Mouse (Mus musculus) erythroblast, embryonic 14.5 days (primary cell): ENCODE data around the gene Ces1d. TPM values are rescaled to one million over a fixed set of nuclear protein-coding genes. Genes with fewer than 3 reads are reported as not detected.
"Not testable (repeated sequence)": the region's sequence is repeated elsewhere in the genome, so short reads cannot be mapped to it uniquely, and the experiment has no call there.

Experiments used
- H3K27me3 ChIP-seq: 2 replicates; pipeline ENCODE4 v1.6.1; 2012; ENCODE audit warnings: inconsistent platforms; ENCODE audit not compliant: control insufficient read depth
- H3K36me3 ChIP-seq: 2 replicates; pipeline ENCODE4 v1.6.1; 2012; ENCODE audit warnings: mild to moderate bottlenecking, inconsistent platforms; ENCODE audit not compliant: control insufficient read depth
- H3K4me1 ChIP-seq: 2 replicates; pipeline ENCODE4 v1.6.1; 2012; ENCODE audit warnings: inconsistent platforms; ENCODE audit not compliant: control insufficient read depth
- H3K4me3 ChIP-seq: replicated peaks from 2 replicates; pipeline ENCODE3; 2012; ENCODE audit warnings: moderate library complexity, mild to moderate bottlenecking, inconsistent platforms
- H3K9me3 ChIP-seq: 2 replicates; pipeline ENCODE4 v1.6.1; 2012; ENCODE audit warnings: low read length, inconsistent platforms, mixed read lengths; ENCODE audit not compliant: control insufficient read depth
- GATA1 ChIP-seq: IDR thresholded peaks from 2 replicates; pipeline ENCODE4 v1.6.1; 2012; ENCODE audit warnings: low read length, inconsistent platforms, mixed read lengths
- TAL1 ChIP-seq: IDR thresholded peaks from 3 replicates; pipeline ENCODE4 v1.6.1; 2012; ENCODE audit warnings: low read length, inconsistent platforms, mixed read lengths
- polyA plus RNA-seq: library from polyadenylated mRNA; stranded (reverse); fragments of >175 nt; gene quantifications from 2 replicates; pipeline ENCODE4 v1.2.3, GENCODE M21; 2012

Ces1d gene
- polyA plus RNA-seq, 1 experiment = not detected

DNA sequence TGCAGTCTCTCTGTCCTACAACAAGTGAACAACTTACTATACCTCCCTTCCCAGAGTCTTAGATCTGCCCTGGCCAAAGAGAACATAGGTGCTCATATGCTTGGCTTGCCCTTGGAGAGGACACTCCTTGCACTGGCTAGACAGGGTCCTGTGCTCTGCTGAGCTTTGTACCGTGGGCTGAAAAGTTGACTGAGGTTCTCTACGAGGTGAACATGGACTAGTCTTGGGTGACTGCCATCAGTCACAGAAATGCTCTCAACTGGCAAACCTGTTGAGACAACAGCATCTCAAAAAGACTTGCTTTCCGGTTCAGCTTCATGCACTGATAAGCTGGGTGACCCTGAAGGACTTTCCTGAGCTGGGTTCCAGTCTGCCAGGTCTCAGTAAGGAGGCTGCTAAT, 24.3 kb upstream of the Ces1d start:
- peaks cover 3% of the 10 kb centered on the region; the same call in 1 of the 2 replicates for H3K9me3 ChIP-seq
- TF ChIP-seq TAL1 = no peak
- TF ChIP-seq GATA1 = no peak

DNA sequence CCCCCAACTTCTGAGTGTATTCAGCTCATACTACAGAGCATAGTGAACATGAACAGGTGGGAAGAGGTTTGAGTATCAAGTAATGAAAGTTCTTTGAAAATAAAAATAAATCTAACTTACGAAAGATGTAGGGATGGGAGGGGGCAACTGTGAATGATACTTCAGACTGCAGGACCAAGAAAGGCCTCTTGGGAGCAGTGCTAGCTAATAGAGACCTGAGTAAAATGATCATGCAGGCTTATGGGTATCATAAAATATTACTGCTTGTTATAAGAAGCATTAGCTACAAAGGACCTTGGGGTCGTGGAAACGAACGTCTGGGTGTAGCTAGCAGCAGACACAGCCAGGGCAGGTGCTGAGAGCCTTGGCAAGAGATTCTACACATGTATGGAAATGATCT, 20.2 kb upstream of the Ces1d start:
- no peaks in the 10 kb centered on the region for H3K27me3 ChIP-seq
- no peaks in the 10 kb centered on the region for H3K4me1 ChIP-seq
- no peak for TF ChIP-seq GATA1
- TF ChIP-seq TAL1 = no peak
- H3K4me3 ChIP-seq = no peak overlapping the region
- no peaks in the 10 kb centered on the region for H3K9me3 ChIP-seq
- H3K36me3 ChIP-seq = no peaks in the 10 kb centered on the region

More for the DNA sequence above, 24.3 kb upstream of the Ces1d start:
- Histone ChIP-seq H3K4me3 (no peak overlapping the region), H3K27me3 (no peaks in the 10 kb centered on the region), H3K4me1 (no peaks in the 10 kb centered on the region), H3K36me3 (no peaks in the 10 kb centered on the region)

- no peak for TF ChIP-seq GATA1
- TF ChIP-seq TAL1 = no peak
- Histone ChIP-seq H3K27me3 (no peaks in the 10 kb centered on the region), H3K9me3 (no peaks in the 10 kb centered on the region), H3K4me3 (no peak overlapping the region), H3K4me1 (no peaks in the 10 kb centered on the region), H3K36me3 (no peaks in the 10 kb centered on the region)
These were observed 19.7 kb upstream of the Ces1d start for GRCm38 (mm10) chr8:93217375-93217774.

DNA sequence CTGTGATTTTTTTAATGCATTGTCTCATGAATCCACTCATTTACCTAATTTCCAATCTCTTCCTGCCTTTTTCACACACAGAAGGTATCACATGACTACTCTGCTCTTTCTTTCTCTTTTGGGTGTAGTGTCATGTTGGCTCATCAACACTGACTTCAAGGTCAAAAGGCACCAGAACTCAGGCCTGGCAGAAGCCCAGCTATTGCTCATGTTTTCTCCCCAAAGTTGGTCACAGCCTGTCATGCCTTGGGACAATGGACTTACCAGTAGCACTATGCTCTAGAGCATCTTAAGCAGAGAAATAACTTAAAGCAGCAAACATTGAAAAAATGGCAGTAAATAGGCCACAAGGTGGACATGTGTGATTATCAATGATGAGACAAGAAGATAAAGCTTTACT, 13.5 kb upstream of the Ces1d start:
- Histone ChIP-seq H3K4me3 (no peak overlapping the region), H3K36me3 (no peaks in the 10 kb centered on the region), H3K4me1 (no peaks in the 10 kb centered on the region), H3K27me3 (no peaks in the 10 kb centered on the region), H3K9me3 (no peaks in the 10 kb centered on the region)
- TF ChIP-seq TAL1 = no peak
- TF ChIP-seq GATA1 = no peak

DNA sequence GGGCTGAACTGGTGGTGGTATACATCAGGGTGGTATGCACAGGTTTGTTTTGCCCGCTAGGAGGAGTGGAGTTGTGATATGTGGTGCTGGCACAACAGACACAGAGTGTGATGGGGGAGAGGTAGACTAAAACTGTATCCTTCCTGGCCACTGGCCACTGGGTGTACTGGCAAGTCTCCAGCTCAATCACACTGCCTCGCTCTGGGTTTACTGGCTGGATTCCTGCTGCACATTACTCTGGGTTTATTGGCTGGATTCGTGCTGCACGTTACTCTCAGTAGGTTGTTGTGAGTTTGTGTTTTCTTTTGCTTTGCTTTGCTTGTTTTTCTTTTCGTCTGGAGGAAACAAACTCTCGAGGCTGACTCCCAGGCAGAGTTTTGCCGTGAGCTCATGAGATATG, 1.5 kb upstream of the Ces1d start:
- not testable (repeated sequence) for H3K4me3 ChIP-seq, H3K9me3 ChIP-seq, H3K4me1 ChIP-seq, H3K36me3 ChIP-seq, H3K27me3 ChIP-seq

GRCm38 (mm10) chr8:93196436-93196835, 1.2 kb downstream of the Ces1d start:
- Histone ChIP-seq H3K4me1 (no peaks in the 10 kb centered on the region), H3K9me3 (no peaks in the 10 kb centered on the region), H3K36me3 (no peaks in the 10 kb centered on the region), H3K4me3 (no peak overlapping the region), H3K27me3 (no peaks in the 10 kb centered on the region)
- no peak for TF ChIP-seq GATA1
- TF ChIP-seq TAL1 = no peak

- H3K9me3 ChIP-seq = no peaks in the 10 kb centered on the region
- H3K4me3 ChIP-seq = no peak overlapping the region
- H3K36me3 ChIP-seq = no peaks in the 10 kb centered on the region
- no peaks in the 10 kb centered on the region for H3K4me1 ChIP-seq
- TF ChIP-seq GATA1 (no peak), TAL1 (no peak)
- no peaks in the 10 kb centered on the region for H3K27me3 ChIP-seq
These were observed 17.0 kb downstream of the Ces1d start for GRCm38 (mm10) chr8:93180581-93181129.

- no peaks in the 10 kb centered on the region for H3K4me1 ChIP-seq
These were observed 21.0 kb downstream of the Ces1d start for GRCm38 (mm10) chr8:93176593-93176992.

GRCm38 (mm10) chr8:93174554-93174953, 23.1 kb downstream of the Ces1d start:
- no peak overlapping the region for H3K4me3 ChIP-seq
- TF ChIP-seq TAL1 (no peak), GATA1 (no peak)
- no peaks in the 10 kb centered on the region for H3K36me3 ChIP-seq
- no peaks in the 10 kb centered on the region for H3K27me3 ChIP-seq
- H3K9me3 ChIP-seq = no peaks in the 10 kb centered on the region
- no peaks in the 10 kb centered on the region for H3K4me1 ChIP-seq

More at GRCm38 (mm10) chr8:93176593-93176992, 21.0 kb downstream of the Ces1d start:
- no peaks in the 10 kb centered on the region for H3K9me3 ChIP-seq
- no peaks in the 10 kb centered on the region for H3K27me3 ChIP-seq
- H3K36me3 ChIP-seq = no peaks in the 10 kb centered on the region
- TF ChIP-seq GATA1 = no peak
- TF ChIP-seq TAL1 = no peak
- H3K4me3 ChIP-seq = no peak overlapping the region
